Mouse (Mus musculus): ENCODE results near the gene Klhl40.

GRCm38 (mm10) chr9:121815183-121815582, 37.8 kb downstream of the Klhl40 start:
- no peak for TF ChIP-seq POLR2A (IDR thresholded peaks at IDR 0.05; ENCODE audit: borderline replicate concordance, insufficient read depth, low read length)
- TF ChIP-seq CTCF (IDR thresholded peaks at IDR 0.05; ENCODE audit: borderline replicate concordance, insufficient read depth, low read depth, low read length) = no peak
